Mouse (Mus musculus) heart, embryonic 11.5 days (tissue): ENCODE data around the gene Lyve1. TPM values are rescaled to one million over a fixed set of nuclear protein-coding genes. Genes with fewer than 3 reads are reported as not detected.

Experiments used
- ATAC-seq: fragments of 200-750 bp; cut with Nextera tagmentation; replicated peaks from 2 replicates; pipeline ENCODE4 v1.8.0; 2017; ENCODE audit warnings: moderate library complexity; ENCODE audit not compliant: insufficient number of reproducible peaks, low FRiP score, low TSS enrichment
- H3K27ac ChIP-seq: fragments of 300-500 bp; sonication (generic); 2 replicates; pipeline ENCODE4 v1.5.1; 2014; ENCODE audit warnings: mild to moderate bottlenecking, low read depth, low read length
- H3K27me3 ChIP-seq: fragments of 300-500 bp; sonication (generic); 2 replicates; pipeline ENCODE4 v1.6.1; 2014; ENCODE audit warnings: mild to moderate bottlenecking, low read length, mixed read lengths; ENCODE audit not compliant: control insufficient read depth, insufficient read depth
- H3K36me3 ChIP-seq: fragments of 300-500 bp; sonication (generic); 2 replicates; pipeline ENCODE4 v1.6.1; 2014; ENCODE audit warnings: mild to moderate bottlenecking, low read length, moderate library complexity, mixed read lengths; ENCODE audit not compliant: control insufficient read depth, insufficient read depth
- H3K4me1 ChIP-seq: fragments of 300-500 bp; sonication (generic); 2 replicates; pipeline ENCODE4 v1.6.1; 2014; ENCODE audit warnings: low read length; ENCODE audit not compliant: control insufficient read depth, insufficient read depth
- H3K4me2 ChIP-seq: fragments of 300-500 bp; sonication (generic); 2 replicates; pipeline ENCODE4 v1.6.1; 2014; ENCODE audit warnings: mild to moderate bottlenecking, moderate library complexity
- H3K4me3 ChIP-seq: fragments of 300-500 bp; sonication (generic); 2 replicates; pipeline ENCODE4 v1.5.1; 2014; ENCODE audit warnings: low read depth, low read length
- H3K9ac ChIP-seq: fragments of 300-500 bp; sonication (generic); 2 replicates; pipeline ENCODE4 v1.6.1; 2014; ENCODE audit warnings: mild to moderate bottlenecking, low read depth, low read length, moderate library complexity
- H3K9me3 ChIP-seq: fragments of 300-500 bp; sonication (generic); replicated peaks from 2 replicates; pipeline ENCODE4 v1.6.1; 2016; ENCODE audit warnings: low read length; ENCODE audit not compliant: control insufficient read depth
- WGBS: fragments of 180-500 bp; shearing (Covaris S2); extraction: QIAGEN DNeasy Blood & Tissue Kit; methylation state at CpG from one replicate; pipeline ENCODE4 v1.1.7; 2014; ENCODE audit not compliant: insufficient replicate concordance; 5-methylcytosine and 5-hydroxymethylcytosine counted together
- polyA plus RNA-seq: library from polyadenylated mRNA; unstranded; fragments of >200 nt; fragmentation: Nextera tagmentation; extraction: Ambion mirVana; gene quantifications from 2 replicates; pipeline ENCODE4 v1.2.1, GENCODE M21; 2014

Lyve1 gene
- polyA plus RNA-seq, 1 experiment from 2014 or later, result 3.4 TPM

DNA sequence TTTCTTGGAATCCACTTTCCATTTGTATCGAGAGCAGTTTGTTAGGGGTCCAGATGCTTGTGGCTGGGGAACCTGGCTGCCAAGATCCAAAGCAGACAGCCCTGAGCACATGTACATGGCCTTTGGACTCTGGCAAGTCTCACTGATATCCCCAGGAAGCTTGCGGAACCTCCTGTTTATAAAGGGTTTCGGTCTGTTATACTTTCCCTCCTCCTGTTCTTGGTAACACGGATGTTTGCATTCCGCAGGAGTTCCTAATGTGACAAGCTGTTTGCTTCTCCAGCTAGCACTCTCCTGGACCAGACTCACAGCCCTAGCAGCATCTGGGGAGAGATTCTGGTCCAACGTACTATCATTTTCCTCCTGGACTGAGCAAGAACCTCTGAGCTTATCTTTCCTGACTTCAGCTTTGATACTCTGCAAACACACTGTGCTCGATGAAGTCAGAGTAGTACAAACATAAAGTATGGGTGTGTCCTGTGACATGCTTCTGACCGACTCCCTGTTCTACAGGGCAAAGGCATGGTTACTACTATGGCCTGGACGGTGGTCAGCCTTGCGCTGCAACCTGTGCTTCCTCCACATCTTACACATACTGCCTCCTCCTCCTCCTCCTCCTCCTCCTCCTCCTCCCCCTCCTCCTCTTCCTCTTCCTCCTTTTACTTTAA, 31.0 kb upstream of the Lyve1 start:
- Histone ChIP-seq H3K4me1 (0 out of 2 replicates have a peak, but pooled peaks cover 3% of the 10 kb centered on the region), H3K36me3 (no peaks in the 10 kb centered on the region), H3K27me3 (no peaks in the 10 kb centered on the region), H3K4me3 (no peak overlapping the region), H3K27ac (peak overlapping the region; percentile 37), H3K9ac (no peak overlapping the region), H3K4me2 (no peak overlapping the region), H3K9me3 (no peaks in the 10 kb centered on the region)
- peak; percentile 44; the same call in 1 of the 2 replicates for ATAC-seq
- 54% methylated on average over 10 of the region's 10 CpGs for WGBS

DNA sequence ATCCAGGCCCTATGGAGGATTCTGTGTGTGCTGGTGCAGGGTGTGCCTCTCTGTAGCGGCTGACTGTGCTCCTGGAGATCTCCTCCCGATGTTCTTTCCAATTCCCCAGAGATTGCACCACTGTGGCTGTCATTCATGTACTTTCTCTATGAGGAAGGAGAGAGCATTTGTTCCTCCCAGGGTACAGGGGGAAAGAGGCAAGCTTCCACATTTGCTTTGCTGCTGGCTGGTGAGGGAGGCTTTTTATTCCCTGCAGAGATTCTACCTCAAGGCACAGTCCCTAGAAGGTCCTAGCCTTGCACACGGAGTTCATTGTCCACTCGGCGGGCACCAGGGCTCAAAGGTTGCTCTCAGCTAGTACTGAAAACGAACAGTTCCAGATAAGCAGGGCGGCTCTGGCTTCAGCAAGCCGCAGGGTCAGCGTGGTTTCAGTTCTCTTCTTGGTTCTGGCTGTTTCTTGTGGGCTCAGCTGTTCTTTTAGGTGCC, 28.5 kb upstream of the Lyve1 start:
- H3K9ac ChIP-seq, result 0 out of 2 replicates have a peak overlapping the region, but pooled peaks have one; percentile 17
- H3K36me3 ChIP-seq, result no peaks in the 10 kb centered on the region
- H3K4me2 ChIP-seq, result peak overlapping the region; percentile 30
- 0 out of 2 replicates have a peak, but pooled peaks cover 3% of the 10 kb centered on the region for H3K4me1 ChIP-seq
- no peak for ATAC-seq
- WGBS, result 36% methylated on average over 9 of the region's 9 CpGs
- no peaks in the 10 kb centered on the region for H3K9me3 ChIP-seq
- no peak overlapping the region for H3K27ac ChIP-seq
- no peak overlapping the region for H3K4me3 ChIP-seq
- no peaks in the 10 kb centered on the region for H3K27me3 ChIP-seq

DNA sequence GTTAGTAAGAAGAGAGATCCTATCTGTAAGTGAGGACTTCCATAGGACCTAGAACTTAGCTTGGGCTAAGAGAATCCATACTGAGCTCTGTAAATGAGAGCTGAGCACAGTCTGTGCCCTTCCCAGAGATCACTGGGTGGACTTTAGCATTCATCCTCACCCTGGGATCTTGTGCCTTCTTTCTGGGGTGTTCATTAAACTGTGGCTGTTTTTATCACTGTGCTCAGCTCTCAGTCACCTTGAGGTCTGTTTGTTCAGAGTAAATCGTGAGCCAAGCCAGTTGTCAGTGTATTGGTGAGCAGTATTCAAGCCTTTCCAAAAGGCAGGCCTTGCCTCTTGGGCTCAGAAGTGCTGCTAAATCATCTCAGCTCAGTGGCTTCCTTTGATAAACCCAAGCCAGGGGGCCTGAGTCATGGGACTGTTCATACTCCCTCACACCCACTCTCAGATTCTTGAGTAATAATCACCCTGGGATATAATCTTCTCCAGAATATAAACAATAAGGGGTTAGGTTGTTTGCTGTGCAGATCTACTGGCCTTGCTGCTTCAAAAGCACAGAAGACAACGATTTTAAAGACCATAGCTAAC, 18.8 kb upstream of the Lyve1 start:
- Histone ChIP-seq H3K4me2 (no peak overlapping the region), H3K4me3 (no peak overlapping the region), H3K9ac (no peak overlapping the region), H3K4me1 (0 out of 2 replicates have a peak, but pooled peaks cover 2% of the 10 kb centered on the region), H3K27me3 (no peaks in the 10 kb centered on the region), H3K9me3 (no peaks in the 10 kb centered on the region), H3K36me3 (no peaks in the 10 kb centered on the region), H3K27ac (no peak overlapping the region)
- ATAC-seq, result no peak
- 88% methylated on average over 2 of the region's 2 CpGs for WGBS

DNA sequence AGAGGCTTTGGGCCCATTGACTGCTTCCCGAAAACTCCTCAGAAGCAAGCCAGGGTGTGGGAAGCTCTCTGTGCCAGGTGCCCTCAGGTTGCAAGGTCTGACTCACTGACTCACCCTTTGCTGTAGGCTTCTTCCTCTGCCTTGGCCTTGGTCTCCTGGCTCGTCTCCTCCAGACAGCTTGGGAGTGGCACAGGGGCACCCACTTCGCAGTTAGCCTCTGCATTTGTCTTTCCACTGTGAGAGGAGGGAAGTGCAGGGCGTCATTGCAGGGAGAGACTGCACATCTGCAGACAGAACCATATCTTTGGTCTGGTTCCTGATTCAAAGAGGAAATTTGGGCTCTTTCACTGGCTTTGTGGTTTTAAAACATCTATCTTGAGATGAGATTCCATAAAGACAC, 15.0 kb upstream of the Lyve1 start:
- ATAC-seq, result no peak
- Histone ChIP-seq H3K27me3 (no peaks in the 10 kb centered on the region), H3K9me3 (no peaks in the 10 kb centered on the region), H3K36me3 (no peaks in the 10 kb centered on the region), H3K4me3 (no peak overlapping the region), H3K4me2 (no peak overlapping the region), H3K4me1 (0 out of 2 replicates have a peak, but pooled peaks cover 2% of the 10 kb centered on the region), H3K9ac (no peak overlapping the region), H3K27ac (0 out of 2 replicates have a peak overlapping the region, but pooled peaks have one; percentile 1)
- WGBS, result 64% methylated on average over 4 of the region's 4 CpGs

DNA sequence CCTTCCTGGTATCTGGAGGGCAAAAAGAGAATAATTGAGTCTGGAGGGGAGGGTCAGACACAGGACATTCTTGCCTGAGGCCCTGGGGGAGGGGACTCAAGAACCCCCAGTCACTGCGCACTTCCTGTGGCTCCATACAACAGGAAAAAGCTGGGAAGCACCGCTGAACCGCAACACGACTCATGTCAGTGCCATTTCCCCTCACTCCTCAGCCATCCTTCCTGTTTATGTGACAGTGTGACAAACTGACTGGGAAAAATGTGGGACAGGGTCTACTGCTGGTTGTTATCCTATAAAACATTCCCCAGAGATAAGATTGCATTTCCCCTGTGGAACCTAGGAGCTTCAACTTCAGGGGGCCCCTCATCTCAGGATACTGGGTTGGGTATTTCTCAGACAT, 13.9 kb upstream of the Lyve1 start:
- ATAC-seq, result 0 out of 2 replicates have a peak, but pooled peaks have one; percentile 36
- peak overlapping the region; percentile 50 for H3K27ac ChIP-seq
- H3K36me3 ChIP-seq, result no peaks in the 10 kb centered on the region
- H3K27me3 ChIP-seq, result no peaks in the 10 kb centered on the region
- H3K9me3 ChIP-seq, result no peaks in the 10 kb centered on the region
- no peak overlapping the region for H3K4me3 ChIP-seq
- H3K4me2 ChIP-seq, result no peak overlapping the region
- H3K4me1 ChIP-seq, result 0 out of 2 replicates have a peak, but pooled peaks cover 2% of the 10 kb centered on the region
- WGBS, result 48% methylated on average over 4 of the region's 4 CpGs
- H3K9ac ChIP-seq, result no peak overlapping the region

DNA sequence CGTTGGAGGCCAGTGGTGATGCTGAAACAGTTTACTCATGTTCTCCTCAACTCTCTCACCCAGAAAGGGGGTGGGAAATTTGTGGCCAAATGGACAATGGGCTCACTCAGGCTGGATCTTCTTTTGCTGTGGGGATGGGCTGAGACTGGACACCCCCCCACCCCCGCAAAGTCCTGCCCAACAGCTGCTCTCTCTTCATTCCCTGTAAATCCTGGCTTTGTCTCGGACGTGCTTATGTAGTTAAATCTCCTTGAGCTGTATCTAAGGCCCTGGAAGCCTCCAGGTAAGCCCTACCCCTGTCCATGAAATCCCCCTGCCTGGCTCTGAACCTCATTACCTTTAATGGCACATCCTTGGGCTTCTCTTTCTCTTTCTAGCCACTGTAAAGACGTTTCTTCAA, 5.8 kb upstream of the Lyve1 start:
- H3K4me3 ChIP-seq, result no peak overlapping the region
- WGBS, result 62% methylated on average over 5 of the region's 5 CpGs
- peaks cover 5% of the 10 kb centered on the region for H3K4me1 ChIP-seq
- H3K27ac ChIP-seq, result no peak overlapping the region
- H3K9me3 ChIP-seq, result no peaks in the 10 kb centered on the region
- no peaks in the 10 kb centered on the region for H3K36me3 ChIP-seq
- ATAC-seq, result no peak
- H3K9ac ChIP-seq, result no peak overlapping the region
- no peaks in the 10 kb centered on the region for H3K27me3 ChIP-seq
- no peak overlapping the region for H3K4me2 ChIP-seq

DNA sequence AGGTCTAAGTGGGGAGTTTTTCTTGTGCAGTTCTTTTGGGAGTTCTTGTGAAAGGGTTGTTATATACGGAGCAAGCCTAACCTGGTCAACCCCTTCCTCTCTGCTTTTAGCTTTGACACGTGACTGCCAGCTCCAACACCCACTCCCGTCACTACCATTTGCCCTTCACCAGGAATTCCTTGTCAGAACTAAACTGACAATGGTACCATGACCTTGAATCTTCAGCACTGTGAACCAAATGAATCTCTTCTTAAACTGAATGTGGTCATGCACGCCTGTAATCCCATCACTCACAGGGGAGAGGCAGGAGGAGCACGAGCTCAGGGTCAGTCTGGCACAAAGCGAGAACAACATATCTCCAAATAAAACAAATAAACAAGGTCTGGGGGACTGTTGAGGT, 4.1 kb upstream of the Lyve1 start:
- Histone ChIP-seq H3K4me1 (peaks cover 5% of the 10 kb centered on the region), H3K4me2 (no peak overlapping the region), H3K4me3 (no peak overlapping the region), H3K9ac (no peak overlapping the region), H3K27me3 (no peaks in the 10 kb centered on the region), H3K27ac (no peak overlapping the region), H3K9me3 (no peaks in the 10 kb centered on the region), H3K36me3 (no peaks in the 10 kb centered on the region)
- WGBS, result 81% methylated on average over 6 of the region's 6 CpGs
- no peak for ATAC-seq

DNA sequence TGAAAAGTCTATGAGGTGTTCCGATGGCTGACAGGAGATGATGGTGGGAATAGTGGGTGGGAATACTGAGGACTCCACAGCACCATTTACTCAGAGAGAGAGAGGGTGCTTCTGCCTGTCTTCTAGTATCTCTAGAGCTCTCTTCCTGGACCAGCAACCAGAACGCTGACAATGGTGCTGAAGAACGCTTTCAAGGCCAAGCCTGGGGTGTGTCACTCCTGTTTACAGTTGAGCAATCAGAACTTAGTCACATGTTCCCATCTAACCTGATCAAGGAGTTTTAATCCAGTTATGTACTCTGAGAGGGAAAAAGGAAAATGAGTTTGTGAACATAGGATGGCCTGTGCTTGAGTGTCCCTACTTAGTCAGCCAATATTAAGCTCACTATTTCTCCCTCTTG, 3.0 kb upstream of the Lyve1 start:
- no peak for ATAC-seq
- Histone ChIP-seq H3K9me3 (no peaks in the 10 kb centered on the region), H3K4me3 (no peak overlapping the region), H3K4me2 (no peak overlapping the region), H3K36me3 (no peaks in the 10 kb centered on the region), H3K4me1 (peaks cover 5% of the 10 kb centered on the region), H3K9ac (no peak overlapping the region), H3K27ac (no peak overlapping the region), H3K27me3 (no peaks in the 10 kb centered on the region)
- WGBS, result 75% methylated on average over 3 of the region's 3 CpGs
